Mouse (Mus musculus) CH12.LX (cell line): ENCODE measurements around the gene Tmem44.

Experiments
- CTCF ChIP-seq, 2 experiments: IDR thresholded peaks in 1 of 2; conservative IDR thresholded peaks in 1 of 2; 2 replicates each; pipeline ENCODE4 v1.5.1; 2011 to 2012; ENCODE audit warnings: low read depth in 2 of 2, low read length in 2 of 2, improper control_type of control experiment in 1 of 2, inconsistent platforms in 1 of 2, mild to moderate bottlenecking in 1 of 2, moderate library complexity in 1 of 2
- E2F4 ChIP-seq: IDR thresholded peaks from 2 replicates; pipeline ENCODE4 v1.6.1; 2011; ENCODE audit warnings: low read depth, low read length, improper control_type of control experiment; ENCODE audit not compliant: insufficient replicate concordance
- ETS1 ChIP-seq: conservative IDR thresholded peaks from 2 replicates; pipeline ENCODE4 v1.6.1; 2012; ENCODE audit warnings: low read depth, mild to moderate bottlenecking, inconsistent platforms, low read length, improper control_type of control experiment, moderate library complexity
- JUND ChIP-seq: conservative IDR thresholded peaks from 2 replicates; pipeline ENCODE4 v1.6.1; 2011; ENCODE audit warnings: low read depth, low read length, improper control_type of control experiment
- MAFK ChIP-seq: IDR thresholded peaks from 2 replicates; pipeline ENCODE4 v1.6.1; 2011; ENCODE audit warnings: low read length, improper control_type of control experiment; ENCODE audit not compliant: insufficient replicate concordance
- MAX ChIP-seq: IDR thresholded peaks from 2 replicates; pipeline ENCODE4 v1.6.1; 2011; ENCODE audit warnings: low read length, improper control_type of control experiment
- POLR2A ChIP-seq: IDR thresholded peaks from 2 replicates; pipeline ENCODE4 v1.6.1; 2011; ENCODE audit warnings: low read depth, mild to moderate bottlenecking, improper control_type of control experiment, low read length
- RCOR1 ChIP-seq: conservative IDR thresholded peaks from 2 replicates; pipeline ENCODE4 v1.6.1; 2012; ENCODE audit warnings: low read depth, mild to moderate bottlenecking, inconsistent platforms, low read length, improper control_type of control experiment
- USF1 ChIP-seq: IDR thresholded peaks from 2 replicates; pipeline ENCODE4 v1.6.1; 2014; ENCODE audit warnings: low read depth, mild to moderate bottlenecking, inconsistent platforms, low read length, improper control_type of control experiment
- USF2 ChIP-seq: conservative IDR thresholded peaks from 2 replicates; pipeline ENCODE4 v1.6.1; 2011; ENCODE audit warnings: low read depth, low read length, improper control_type of control experiment
- ZNF384 ChIP-seq: IDR thresholded peaks from 2 replicates; pipeline ENCODE4 v1.6.1; 2012; ENCODE audit warnings: low read depth, low read length, improper control_type of control experiment, inconsistent platforms

DNA sequence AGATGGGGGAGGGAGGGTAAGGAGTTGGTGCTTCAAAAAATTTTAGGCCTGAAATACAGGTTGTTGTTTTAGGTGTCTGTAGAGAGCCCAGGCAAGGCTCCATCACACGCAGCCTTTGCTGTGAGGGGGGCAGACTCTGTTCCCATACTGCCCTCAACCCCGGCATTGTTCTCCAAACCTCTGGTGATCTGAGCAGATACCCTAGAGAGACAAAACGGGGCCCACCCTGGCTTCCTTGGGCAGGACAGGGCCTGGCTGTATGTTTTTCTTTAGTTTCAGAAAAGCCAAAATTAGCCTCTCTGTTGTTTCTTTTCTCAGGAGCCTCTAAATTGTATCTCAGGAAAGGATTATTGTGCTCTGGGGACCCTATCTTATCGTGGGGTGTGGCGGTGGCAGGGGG is 49.0 kb downstream of the Tmem44 start:
- TF ChIP-seq CTCF (conservative IDR thresholded peaks at IDR 0.05 in 1 of 2, IDR thresholded peaks at IDR 0.05 in 1 of 2; ENCODE audit: low read depth in 2 of 2, low read length in 2 of 2) (no peak), MAX (no peak), USF2 (no peak), MAFK (no peak), RCOR1 (no peak), E2F4 (no peak), USF1 (no peak), ZNF384 (no peak), ETS1 (no peak), POLR2A (no peak), JUND (no peak)
